Mouse (Mus musculus): ENCODE measurements at regions not wholly inside any gene's neighbourhood (a gene's known extent, or its start where the extent isn't known, plus 50 kb on each side); places are given as distances from the start of the nearest gene placed in this dataset.

DNA sequence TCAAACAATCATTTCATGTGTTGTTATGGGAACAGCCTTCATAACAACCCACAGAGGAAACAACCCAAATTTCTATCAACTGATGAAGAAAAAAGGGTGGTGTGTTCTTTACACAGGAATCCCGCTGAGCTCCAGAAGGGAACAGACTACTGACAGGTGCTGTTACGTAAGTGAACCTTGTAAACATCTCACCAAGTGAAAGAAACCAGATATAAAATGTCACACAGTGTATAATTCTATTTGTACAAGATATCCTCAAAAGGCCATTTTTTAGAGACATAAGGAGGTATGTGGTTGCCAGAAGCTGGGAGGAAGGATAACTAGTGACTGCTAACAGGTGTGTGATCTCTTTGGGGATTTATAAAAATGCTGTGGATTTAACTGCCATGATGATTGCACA lies 119.9 kb downstream of the Plod2 start:
- in situ Hi-C loops (cut with MboI; ENCODE audit: low sequenced_read_pairs) = no loop called here

- in situ Hi-C loops (cut with MboI; ENCODE audit: low sequenced_read_pairs) = no loop called here
Measured at GRCm38 (mm10) chr9:92667361-92667881, 125.4 kb downstream of the Plod2 start.

DNA sequence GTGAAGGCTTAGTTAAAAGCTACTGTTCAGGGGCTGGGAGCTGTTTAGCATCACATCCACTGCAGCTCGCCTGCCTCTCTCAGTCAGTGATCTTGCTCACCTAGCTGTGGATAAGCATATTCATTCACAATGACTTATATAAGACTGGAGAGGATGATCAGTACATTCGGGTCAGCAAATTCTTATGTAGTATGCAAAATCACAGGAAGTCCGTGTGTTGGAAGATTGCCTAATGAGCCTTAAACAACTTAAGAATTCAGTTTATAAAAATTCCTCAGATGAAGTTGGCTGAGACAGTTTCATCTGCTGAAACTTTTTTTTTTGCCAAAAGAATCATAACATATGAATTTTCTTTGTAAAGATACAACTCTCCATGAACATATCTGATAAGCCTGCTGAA lies 129.9 kb downstream of the Plod2 start:
- in situ Hi-C loops (cut with MboI; ENCODE audit: low sequenced_read_pairs) = no loop called here

GRCm38 (mm10) chr9:92694361-92695016 lies 152.5 kb downstream of the Plod2 start:
- in situ Hi-C loops (cut with MboI; ENCODE audit: low sequenced_read_pairs) = no loop called here

GRCm38 (mm10) chr9:92697971-92698370 lies 155.9 kb downstream of the Plod2 start:
- in situ Hi-C loops (cut with MboI; ENCODE audit: low sequenced_read_pairs) = no loop called here

DNA sequence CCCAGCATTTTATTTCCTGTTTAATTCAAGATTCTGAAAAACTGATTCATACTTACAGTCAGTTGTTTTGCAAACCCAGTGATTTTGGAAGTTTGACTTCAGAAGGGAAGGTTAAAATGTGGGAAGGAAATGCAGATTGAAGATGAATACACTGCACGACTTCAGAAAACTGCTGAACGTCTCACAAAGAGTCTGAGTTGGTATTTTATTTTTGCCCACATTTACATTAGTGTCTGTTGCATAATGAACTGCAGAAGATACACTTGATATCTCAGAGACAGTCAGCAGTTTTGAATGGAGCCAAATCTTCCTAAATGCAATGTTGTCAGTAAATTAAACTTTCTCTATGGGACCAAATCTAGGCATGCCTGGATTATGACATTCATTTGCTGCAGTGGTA lies 162.7 kb downstream of the Plod2 start:
- in situ Hi-C loops (cut with MboI; ENCODE audit: low sequenced_read_pairs) = no loop called here

- in situ Hi-C loops (cut with MboI; ENCODE audit: low sequenced_read_pairs) = no loop called here
Measured at GRCm38 (mm10) chr9:92707011-92707410, 165.0 kb downstream of the Plod2 start.

DNA sequence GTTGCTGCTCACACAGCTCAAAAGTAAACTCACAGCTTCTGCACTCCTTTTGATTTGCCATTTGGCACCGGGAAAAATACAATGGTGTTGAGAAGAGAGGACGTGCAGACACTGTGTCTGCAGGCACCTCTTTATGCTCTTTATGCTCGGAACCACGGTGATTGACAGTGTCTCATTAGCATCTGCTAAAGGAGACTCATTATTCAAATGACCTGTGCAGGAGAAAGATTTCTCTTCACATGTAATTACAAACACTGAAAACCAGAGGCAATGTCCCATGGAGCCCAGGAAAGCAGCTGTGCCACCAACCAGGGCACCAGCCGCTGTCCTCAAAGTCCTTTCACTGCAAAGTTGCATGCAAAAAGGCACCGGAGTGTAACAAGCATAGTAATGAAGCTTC lies 175.2 kb downstream of the Plod2 start:
- in situ Hi-C loops (cut with MboI; ENCODE audit: low sequenced_read_pairs) = no loop called here

DNA sequence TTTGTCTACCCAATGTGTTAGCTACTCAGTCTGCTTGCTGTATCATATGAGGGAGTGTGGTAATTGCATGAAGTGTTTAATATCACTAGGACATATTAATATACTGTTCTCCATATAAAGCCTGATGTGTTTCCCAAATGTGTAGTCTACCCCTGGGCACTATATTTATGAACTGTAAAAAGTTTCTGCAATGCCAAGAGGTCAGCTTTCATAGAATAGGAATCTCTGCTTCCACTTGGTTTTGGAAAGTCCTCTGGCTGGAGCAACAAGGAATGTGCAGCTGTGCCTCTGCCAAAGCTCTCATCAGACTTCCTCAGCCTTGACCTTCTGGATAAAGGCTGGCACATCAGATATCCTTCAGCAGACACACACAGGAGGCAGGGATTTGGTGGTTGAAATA lies 176.3 kb downstream of the Plod2 start:
- in situ Hi-C loops (cut with MboI; ENCODE audit: low sequenced_read_pairs) = no loop called here

- in situ Hi-C loops (cut with MboI; ENCODE audit: low sequenced_read_pairs) = no loop called here
Measured at GRCm38 (mm10) chr9:92719251-92719650, 177.2 kb downstream of the Plod2 start.

- in situ Hi-C loops (cut with MboI; ENCODE audit: low sequenced_read_pairs) = no loop called here
Measured at GRCm38 (mm10) chr9:92728864-92729263, 186.8 kb downstream of the Plod2 start.

DNA sequence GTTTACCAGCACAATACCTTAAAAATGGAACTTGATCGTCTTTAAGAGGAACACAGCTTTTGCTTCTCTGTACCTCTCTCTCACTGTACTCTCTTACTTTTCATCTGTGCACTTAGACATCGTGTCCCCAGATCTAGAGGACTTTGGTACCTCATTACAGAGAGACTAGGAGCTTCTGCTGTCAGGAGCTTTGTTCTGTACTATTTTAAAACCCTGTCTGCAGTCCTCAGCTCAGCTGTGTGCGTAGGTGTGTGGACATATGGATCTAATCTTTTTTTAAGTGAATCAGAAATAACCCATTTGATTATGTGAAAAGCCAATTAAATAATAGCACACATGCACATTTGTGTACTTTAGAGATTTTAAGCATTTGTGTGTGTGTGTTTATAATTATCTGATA lies 189.4 kb downstream of the Plod2 start:
- in situ Hi-C loops (cut with MboI; ENCODE audit: low sequenced_read_pairs) = no loop called here

GRCm38 (mm10) chr9:92767532-92767931 lies 225.5 kb downstream of the Plod2 start:
- in situ Hi-C loops (cut with MboI; ENCODE audit: low sequenced_read_pairs) = no loop called here

DNA sequence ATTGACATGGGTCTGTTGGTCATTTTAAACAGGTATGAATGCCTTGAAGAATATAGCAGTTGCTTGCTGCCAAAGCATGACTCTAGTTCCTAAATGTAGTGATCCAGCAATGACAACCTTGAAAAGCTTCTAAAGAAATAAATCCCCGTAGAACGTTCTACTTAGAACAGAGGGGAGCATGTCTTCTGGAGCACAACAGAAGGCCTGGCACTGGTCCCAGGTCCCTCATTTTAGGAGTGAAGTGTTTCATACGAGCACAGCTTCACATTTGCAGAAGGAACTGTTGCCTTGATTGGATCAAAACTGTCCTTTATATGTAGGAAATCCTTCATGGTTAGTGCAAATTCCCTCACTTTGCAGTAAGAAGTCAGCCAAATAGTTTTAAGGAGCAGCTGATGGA lies 226.4 kb downstream of the Plod2 start:
- in situ Hi-C loops (cut with MboI; ENCODE audit: low sequenced_read_pairs) = no loop called here

DNA sequence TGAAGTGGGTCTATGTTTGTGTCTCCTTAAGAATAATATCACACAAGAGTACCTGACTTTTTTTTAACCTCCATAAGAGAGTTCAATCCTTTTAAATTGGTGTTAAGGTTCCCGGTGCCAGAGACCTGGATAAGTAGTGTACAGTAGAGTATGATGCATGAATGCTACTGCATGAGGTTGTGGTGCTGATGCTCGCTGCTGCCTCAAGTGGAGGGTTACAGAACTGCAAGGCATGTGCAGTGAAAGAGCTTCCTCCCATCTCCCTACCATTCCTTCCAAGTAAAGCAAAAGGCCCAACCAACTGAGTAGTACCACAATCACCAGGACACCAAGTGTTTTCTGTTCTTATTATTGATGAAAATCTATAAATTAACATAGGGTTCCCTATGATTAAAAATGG lies 227.5 kb downstream of the Plod2 start:
- in situ Hi-C loops (cut with MboI; ENCODE audit: low sequenced_read_pairs) = no loop called here

DNA sequence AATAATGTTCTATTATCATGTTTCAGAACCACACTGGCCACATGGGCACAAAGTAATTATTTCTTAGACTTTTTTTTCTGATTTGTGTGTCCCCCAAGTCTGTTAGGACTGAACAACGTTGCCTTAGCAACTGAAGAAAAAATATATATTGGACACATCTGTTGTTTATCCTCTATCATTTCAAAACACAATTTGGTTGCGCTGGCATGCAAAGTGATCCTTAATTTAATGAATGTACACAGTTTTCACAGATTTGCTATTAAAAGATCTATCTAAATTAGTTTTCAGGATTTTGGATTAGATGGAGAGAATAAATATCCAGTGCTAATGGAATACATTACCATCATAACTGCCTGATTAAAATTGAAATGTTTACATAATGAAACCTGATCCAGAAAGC lies 229.0 kb downstream of the Plod2 start:
- in situ Hi-C loops (cut with MboI; ENCODE audit: low sequenced_read_pairs) = no loop called here

DNA sequence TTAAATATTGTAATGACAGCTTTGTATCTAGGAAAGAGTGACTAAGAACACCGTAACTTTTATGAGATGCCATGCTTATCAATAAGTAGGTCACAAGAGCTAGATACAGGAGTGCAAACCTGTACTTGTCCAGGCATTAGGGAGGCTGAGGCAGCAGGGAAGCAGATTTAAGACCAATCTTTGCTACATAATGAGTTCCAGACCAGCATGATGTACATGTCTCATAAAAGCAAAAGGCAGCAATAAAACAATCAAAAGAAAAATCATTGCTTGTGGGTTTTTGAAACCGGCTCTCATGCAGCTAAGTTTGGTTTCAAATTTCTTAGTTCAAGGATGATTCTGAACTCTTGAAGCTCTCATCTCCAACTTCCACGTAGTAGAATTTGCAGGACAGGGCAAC lies 229.7 kb downstream of the Plod2 start:
- in situ Hi-C loops (cut with MboI; ENCODE audit: low sequenced_read_pairs) = no loop called here

DNA sequence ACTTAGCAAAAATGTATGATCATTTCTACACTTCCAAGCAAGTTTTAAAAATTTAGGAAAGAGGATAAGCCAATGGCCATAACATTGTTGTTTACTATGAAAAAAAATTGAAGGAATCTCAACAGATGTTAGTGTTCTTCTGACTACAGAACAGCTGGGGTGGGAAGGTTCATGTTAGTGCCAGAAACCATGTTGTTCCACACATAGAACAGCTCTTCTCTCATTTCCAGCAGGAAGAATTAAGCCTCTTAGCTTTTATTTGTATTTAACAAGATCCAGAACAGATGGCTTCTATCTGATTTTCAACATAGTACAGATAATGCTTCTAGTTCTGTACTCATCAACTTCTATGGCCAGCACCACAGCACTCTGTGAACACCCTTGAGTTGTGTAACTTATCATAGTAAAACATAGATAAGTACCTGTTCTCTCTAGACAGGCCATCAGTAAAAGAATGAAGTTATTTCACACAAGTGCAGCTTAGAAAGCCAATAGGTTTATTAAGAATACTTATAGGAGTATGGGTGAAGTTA lies 241.0 kb downstream of the Plod2 start:
- in situ Hi-C loops (cut with MboI; ENCODE audit: low sequenced_read_pairs) = no loop called here

DNA sequence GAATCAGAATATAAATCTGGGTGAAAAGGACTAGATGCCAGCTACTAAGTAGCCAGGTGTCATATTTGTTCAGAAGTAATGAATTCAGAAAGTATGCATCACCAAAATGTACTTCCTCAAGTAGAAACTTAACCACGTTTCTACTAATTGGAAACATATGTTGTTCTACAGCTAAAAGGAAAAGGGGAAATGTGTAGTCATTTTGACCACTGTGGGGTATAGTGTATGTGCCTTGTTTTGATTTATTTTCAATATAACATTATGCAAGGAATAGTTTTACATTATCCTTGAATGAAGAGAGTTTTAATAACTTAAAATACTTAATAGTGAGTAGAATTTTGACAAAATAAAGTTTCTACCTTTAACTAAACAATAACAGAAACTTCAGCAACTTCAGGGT lies 257.7 kb downstream of the Plod2 start:
- in situ Hi-C loops (cut with MboI; ENCODE audit: low sequenced_read_pairs) = no loop called here

GRCm38 (mm10) chr9:92809469-92809868 lies 267.4 kb downstream of the Plod2 start:
- in situ Hi-C loops (cut with MboI; ENCODE audit: low sequenced_read_pairs) = no loop called here

GRCm38 (mm10) chr9:92820721-92821120 lies 278.7 kb downstream of the Plod2 start:
- in situ Hi-C loops (cut with MboI; ENCODE audit: low sequenced_read_pairs) = no loop called here

DNA sequence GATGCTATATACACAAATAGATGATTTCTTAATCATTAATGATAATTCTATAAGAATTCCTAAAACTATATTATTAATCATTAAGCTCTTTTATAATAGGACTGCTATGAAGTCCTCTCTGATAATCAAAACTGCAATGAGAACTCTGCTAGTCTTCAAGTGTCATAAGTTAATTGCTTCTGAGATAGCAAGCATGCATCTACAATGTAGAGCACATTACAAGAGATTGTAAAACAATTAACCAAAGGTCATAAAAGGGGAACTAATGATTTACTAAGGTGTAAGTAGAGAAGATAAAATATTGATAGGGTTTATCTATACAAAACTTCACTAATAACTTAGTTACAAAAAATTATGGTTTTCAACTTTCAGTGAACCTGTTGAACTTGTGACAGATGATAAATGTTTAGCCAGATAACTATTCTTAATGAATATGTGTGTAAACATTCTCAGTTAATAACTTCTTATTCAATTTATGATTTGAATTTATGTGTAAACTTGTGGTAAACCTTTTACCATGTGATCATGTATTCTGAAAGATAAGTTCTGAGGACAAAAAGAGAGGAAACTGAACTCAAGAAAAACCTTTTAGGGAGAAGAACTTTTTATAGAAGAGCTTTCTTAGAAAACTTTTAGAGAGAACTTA lies 284.8 kb downstream of the Plod2 start:
- in situ Hi-C loops (cut with MboI; ENCODE audit: low sequenced_read_pairs) = no loop called here

All from CH12F3 (cell line).